Mouse (Mus musculus): ENCODE measurements around the gene Slc25a47.
"Not testable (repeated sequence)": the region's sequence is repeated elsewhere in the genome, so short reads cannot be mapped to it uniquely, and the experiment has no call there.

Slc25a47 gene

DNA sequence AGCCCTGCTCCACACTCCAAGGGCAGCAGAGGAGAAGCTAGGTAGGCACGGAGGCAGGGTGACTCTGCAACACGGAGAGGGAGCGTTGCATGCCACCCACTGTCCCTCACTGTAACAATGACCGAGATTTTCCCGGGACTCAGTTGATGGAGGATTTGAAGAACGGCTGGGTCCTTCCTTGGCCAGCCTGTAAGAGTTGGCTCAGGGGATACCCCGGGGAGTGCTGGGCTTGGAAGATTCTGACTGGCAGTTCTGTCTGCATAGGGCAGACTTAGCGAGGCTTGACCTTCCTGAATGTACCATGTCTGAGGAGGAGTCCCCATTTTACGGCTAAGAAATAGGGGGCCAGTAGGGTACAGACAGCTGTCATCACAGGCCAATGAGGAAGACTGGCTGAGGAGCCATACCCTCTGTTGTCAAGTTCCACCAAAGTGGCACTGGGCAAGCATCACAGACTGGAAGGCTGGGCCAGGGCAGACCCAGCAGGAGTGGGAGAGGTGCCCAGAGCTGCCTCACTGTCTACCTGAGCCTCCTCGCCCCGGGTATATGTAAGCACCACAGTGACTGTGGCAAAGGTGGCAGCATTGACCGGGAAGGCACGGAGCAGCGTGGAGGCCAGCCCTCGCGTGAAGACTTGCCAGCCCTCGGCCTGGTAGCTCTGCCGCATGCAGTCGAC, 9.4 kb upstream of the Slc25a47 start:
- no peak for DNase-seq (ENCODE audit: low read depth, low spot score)

DNA sequence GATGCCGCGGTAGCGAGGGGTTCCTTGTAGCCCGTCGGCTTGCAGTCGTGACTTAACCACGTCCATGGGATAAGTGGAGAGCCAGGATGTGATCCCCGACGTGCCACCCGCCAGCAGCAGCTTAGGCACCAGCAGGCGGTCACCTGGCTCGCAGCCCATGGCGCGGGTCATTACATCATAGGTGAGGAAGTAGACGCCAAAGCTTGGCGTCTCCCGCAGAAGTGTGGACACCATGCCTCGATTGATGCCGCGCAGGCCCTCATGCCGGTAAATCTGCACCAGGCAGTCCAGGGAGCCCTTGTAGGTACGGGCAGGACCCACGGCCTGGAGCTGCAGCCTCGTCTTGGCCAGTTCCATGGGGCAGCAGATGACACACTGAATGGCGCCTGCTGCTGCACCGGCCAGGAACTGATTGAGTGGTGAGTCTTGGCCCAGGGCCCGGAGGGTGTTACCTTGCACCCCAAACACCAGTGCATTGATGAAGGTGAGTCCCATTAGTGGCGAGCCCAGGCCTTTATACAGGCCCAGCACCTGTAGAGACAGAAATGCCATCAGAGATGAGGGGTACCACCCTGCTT, 8.8 kb upstream of the Slc25a47 start:
- DNase-seq (ENCODE audit: low read depth, low spot score), result no peak

DNA sequence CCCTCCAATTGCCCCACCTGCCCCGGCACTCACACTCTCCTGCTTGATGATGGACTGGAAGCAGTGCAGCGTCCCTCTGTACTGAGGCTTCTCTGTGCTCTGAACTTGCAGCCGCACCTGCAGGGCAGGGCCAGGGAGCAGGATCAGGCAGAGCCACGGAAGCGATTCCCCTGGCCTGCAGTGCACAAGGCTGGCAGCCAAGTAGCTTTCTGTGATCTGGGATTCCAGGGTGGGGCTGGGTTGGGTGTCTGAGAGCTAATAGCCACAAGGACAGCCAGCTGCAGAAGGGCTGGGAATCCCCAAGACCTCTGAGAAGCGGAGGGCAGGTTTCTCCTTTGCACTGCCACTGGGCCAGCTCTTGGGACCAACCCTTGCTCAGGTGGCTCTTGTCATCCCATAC, 8.2 kb upstream of the Slc25a47 start:
- peak; percentile 68 for DNase-seq (ENCODE audit: low read depth, low spot score)

GRCm38 (mm10) chr12:108829636-108830035, 6.2 kb upstream of the Slc25a47 start:
- no peak for DNase-seq (ENCODE audit: low read depth, low spot score)

GRCm38 (mm10) chr12:108830358-108830757, 5.5 kb upstream of the Slc25a47 start:
- DNase-seq (ENCODE audit: low read depth, low spot score), result no peak

GRCm38 (mm10) chr12:108831966-108832643, 3.7 kb upstream of the Slc25a47 start:
- DNase-seq (ENCODE audit: low read depth, low spot score), result no peak

- no peak for DNase-seq (ENCODE audit: low read depth, low spot score)
These were observed 3.0 kb upstream of the Slc25a47 start for GRCm38 (mm10) chr12:108832851-108833250.

GRCm38 (mm10) chr12:108833408-108833807, 2.4 kb upstream of the Slc25a47 start:
- DNase-seq (ENCODE audit: low read depth, low spot score), result no peak

DNA sequence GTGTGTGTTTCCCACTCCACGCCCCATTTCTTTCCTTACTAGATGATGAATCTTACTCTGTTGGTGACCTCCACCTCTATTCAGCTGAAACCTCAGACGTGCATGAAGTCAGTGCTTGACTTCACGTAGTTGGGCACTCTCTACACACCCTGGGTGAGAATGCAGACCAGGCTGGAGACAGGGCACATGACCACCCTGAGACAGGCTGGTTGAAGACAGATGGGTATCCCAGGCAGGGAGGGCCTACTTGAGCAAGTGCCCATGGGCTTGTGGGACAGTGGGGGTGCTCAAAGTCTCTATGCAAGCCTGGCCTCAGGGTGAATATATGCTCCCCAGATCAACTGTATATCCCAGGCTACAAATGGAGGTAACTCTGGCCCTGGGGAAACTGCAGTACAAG, 1.5 kb upstream of the Slc25a47 start:
- no peak for DNase-seq (ENCODE audit: low read depth, low spot score)

DNA sequence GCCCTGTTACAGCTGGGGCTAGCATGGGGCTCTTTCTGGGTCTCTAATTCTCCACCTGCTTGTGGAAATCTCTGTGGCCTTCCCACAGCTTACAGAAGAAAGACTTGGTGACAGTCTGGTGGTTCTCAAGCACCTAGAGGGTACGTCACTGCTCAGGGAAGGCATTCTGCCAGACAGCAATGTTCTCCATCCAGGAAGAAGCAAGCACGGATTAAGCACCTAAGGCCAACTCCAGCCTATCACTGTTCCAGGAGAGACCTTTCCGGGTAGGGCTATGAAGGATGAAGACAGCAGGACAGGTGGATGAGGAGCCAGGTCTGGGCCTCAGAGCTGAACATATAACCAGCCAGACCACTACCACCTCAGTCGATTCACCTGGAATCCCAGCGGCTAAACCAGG, 1.1 kb upstream of the Slc25a47 start:
- DNase-seq (ENCODE audit: low read depth, low spot score), result no peak

DNA sequence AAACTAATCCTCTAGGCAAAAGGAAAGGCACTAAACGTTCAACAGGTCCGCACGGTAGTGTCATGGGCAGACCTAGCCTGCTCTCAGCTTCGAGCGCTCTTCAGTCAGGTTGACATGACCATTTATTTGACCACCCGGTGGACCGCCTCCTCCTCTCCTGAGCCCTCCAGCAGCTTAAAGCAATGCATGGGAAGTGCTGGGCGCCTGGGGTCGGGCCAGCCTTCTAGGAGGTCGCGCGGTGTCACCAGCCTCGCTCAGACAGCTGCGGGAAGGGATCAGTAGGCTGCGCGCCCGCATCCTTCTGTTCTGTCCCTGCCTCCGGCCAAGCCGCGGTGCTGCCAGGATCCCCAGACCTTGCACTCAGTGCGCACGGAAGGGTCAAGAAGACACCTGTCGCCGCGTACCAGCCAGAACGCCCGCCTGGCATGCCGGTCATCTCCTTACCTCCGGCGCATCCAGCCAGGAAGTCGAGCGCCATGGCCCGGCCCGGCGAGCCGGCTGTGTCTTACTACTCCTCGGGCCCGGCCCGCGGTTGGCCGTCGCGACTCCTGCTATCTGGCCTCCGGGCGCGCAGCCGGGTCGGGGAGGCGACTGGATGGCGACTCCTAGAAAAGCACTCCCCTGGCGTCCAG, 522 bp upstream of the Slc25a47 start:
- peak; percentile 70 for DNase-seq (ENCODE audit: low read depth, low spot score)

DNA sequence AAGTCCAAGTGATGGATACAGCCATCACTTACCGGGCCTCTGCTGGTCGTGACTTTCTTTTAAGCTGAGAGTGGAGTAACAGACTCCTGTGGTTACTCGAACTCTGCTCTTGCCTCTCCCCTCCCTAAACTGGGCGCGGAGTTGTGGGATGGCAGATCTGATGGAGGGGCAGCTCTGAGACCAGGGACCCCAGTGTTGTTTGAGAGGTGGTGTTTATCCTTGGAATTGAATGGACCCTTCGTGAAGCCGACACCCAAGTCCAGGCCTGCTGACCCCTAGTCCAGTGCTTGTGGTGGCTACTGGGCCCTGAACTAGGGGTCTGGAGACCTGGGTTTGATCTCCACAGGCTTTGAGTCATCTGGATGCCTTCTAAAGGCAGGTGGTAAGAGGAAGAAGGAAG, 876 bp downstream of the Slc25a47 start:
- no peak for DNase-seq (ENCODE audit: low read depth, low spot score)

DNA sequence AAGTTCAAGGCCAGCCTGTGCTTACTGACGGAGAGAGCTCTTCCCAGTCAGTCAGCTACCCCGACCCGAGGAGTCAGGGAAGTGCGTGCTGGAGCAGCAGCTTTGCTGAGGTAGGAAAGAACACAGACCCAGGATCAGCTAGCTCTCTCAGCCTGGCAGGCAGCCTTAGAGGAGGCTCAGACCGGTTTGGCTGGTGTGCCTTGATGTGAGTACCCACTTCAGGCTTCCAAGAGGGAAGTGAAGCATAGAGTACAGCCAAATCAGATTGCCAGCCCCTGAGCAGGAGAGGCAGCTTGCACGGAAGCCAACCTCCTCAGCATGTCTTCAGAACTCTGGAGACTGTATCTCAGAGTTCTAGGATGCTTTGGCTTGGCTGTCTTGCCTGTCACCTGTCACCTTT, 5.3 kb downstream of the Slc25a47 start:
- no peak for DNase-seq (ENCODE audit: low read depth, low spot score)

- DNase-seq (ENCODE audit: low read depth, low spot score), result no peak
These were observed 6.8 kb downstream of the Slc25a47 start for GRCm38 (mm10) chr12:108842663-108843062.

DNA sequence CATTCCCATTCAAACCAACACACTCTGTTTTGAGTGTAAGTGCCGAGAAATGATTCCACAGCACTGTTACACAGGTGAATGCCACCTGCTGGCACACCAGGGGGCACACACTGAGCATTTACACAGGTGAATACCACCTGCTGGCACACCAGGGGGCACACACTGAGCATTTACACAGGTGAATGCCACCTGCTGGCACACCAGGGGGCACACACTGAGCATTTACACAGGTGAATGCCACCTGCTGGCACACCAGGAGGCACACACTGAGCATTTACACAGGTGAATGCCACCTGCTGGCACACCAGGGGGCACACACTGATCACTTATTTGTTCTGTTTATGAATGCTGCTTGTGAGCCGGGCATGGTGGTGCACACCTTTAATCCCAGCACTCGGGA, 12.2 kb downstream of the Slc25a47 start:
- DNase-seq (ENCODE audit: low read depth, low spot score), result not testable (repeated sequence)

DNA sequence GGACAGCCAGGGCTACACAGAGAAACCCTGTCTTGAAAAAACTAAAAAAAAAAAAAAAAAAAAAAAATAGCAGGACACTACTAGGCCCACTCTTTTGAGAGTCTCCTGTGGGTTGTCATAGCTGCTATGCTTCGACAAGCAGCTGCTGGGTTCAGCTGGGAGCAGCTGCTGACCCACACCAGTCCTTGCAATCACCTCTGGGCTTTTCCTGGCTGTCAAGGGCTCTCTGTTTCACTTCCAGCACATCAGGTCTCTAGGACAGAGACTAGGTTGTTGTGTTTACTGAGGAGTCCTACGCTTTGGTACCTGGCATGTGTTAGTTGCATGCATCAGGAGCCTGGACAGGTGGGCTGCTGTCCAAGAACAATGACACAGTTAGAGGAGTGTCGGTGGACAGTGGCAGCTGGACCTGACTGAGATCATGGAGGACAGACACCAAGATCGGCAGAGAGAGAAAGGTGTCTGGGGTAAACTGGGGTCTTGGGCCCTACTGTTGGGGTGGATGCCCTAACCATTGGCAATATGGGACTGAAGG, 13.7 kb downstream of the Slc25a47 start:
- DNase-seq (ENCODE audit: low read depth, low spot score), result no peak

- no peak for DNase-seq (ENCODE audit: low read depth, low spot score)
These were observed 14.3 kb downstream of the Slc25a47 start for GRCm38 (mm10) chr12:108850129-108850528.

- DNase-seq (ENCODE audit: low read depth, low spot score), result no peak
These were observed 15.0 kb downstream of the Slc25a47 start for GRCm38 (mm10) chr12:108850886-108851285.

DNA sequence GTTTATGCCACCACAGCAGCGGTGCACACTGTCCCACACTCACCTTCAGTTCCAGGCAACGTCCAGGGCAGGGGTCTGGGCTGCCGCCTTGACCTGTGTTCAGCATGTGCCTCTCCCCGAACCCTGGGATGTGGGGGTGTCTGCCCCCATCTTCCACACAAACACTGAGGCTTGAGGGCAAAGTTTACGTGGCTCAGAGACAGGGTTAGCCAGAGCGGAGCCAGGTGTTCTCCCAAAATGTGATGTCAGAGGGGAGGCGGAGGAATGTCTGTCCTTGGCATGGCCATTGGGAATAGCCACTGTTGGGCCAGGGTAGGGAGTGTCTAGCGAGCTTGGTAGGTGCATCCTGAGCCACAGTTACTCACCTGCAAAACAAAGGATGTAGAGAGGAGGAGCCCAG, 17.0 kb downstream of the Slc25a47 start:
- DNase-seq (ENCODE audit: low read depth, low spot score), result no peak

DNA sequence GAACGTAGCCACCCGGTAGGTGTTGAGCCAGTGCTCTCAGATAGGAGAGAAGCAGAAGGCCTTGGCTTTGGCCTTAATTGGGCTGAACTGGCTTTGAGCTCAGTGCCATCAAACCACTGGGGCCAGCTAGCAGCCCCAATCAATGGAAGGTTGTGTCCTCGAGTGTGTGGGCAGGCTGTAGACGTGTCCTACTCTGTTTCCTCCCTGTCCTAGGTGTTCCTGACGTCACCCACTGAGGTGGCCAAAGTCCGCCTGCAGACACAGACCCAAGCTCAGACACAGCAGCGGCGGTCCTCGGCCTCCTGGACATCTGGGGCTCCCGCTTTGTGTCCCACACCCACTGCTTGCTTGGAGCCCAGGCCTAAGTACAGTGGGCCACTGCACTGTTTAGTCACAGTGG, 19.2 kb downstream of the Slc25a47 start:
- no peak for DNase-seq (ENCODE audit: low read depth, low spot score)

DNA sequence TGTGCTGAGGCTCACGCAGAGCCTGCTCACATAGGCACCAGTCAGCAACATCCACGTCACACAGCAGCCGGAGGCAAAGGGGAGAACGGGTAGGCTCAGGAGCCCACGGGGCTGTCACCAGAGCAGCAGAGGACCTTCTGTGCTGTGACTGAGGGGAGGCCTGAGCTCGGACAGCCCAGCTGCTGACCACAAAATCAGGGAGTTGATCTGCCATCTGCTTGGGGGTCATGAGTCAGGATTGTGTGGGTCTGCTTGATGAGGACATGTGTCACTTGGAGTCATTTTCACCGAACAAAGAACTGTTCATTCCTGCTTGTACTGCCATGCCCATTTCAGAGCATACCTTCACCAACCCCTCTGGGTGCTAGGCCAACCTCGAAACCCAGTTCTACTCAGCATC, 20.3 kb downstream of the Slc25a47 start:
- DNase-seq (ENCODE audit: low read depth, low spot score), result no peak

DNA sequence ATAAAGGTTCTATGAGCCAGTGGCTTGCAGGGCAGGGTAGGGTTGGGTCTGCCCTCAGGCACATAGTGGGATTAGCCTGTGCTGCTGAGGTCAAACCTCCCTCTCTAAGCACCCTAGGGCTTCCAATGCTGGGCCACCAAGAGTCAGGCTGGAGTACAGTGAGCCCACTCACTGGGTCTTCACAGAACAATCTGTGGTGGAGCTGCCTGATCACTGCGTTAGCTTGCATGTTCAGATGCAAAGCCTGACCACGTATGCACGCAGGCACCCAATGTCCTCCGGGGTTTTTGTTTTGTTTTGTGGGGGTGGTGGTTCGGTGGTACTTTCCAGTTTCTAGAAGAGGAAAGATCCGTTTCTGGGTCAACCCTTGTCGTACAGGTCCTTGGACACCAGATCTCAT, 21.3 kb downstream of the Slc25a47 start:
- DNase-seq (ENCODE audit: low read depth, low spot score), result no peak
